Mouse (Mus musculus): ENCODE measurements around the gene Nat8f6. TPM values are rescaled to one million over a fixed set of nuclear protein-coding genes. Genes with fewer than 3 reads are reported as not detected.
"Not testable (repeated sequence)": the region's sequence is repeated elsewhere in the genome, so short reads cannot be mapped to it uniquely, and the experiment has no call there.

Gene Nat8f6
- total and polyA plus RNA-seq, 2 experiments from 2014 or later = not detected

DNA sequence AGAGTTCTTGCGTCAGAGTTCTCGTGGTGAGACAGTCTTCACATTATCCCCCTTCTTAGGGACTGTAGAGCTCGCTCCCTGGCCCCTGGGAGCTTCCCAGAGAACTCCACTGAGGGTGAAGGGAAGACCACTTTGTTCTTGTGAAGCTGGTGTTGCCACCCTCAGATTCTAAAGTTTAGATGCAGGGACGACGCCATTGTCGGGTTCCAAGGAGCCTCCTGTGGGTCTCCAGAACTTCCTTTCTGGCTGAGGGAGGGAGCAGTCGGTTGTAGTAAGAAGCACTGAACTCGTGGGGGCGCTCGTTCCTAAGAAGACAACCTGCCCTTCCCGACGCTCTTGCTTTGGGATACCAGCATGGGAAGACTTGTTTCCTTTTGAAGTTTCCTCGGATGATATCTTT lies 55.2 kb downstream of the Nat8f6 start, which contains the start of gene Nat8f3:
Nat8f3 (minus strand) TSS at position 223 of the 400 bp plus-strand sequence.
- DNase-seq (ENCODE audit: low spot score) = peak; percentile 25
- H3K4me2 ChIP-seq (ENCODE audit: low read depth, low read length); H3K9ac ChIP-seq (replicated peaks; ENCODE audit: low read length); H3K36me3 ChIP-seq (ENCODE audit: insufficient read depth, low read length); H3K27ac ChIP-seq; H3K9me3 ChIP-seq (ENCODE audit: low read length); ATAC-seq; H3K4me3 ChIP-seq (ENCODE audit: low read length); H3K27me3 ChIP-seq (ENCODE audit: insufficient read depth, low read length); H3K4me1 ChIP-seq (ENCODE audit: insufficient read depth, low read length): not testable (repeated sequence)
- 0 out of 2 replicates have a peak, but pooled peaks have one; percentile 19 for TF ChIP-seq CTCF (IDR thresholded peaks at IDR 0.05; ENCODE audit: low read depth)
- 59% methylated on average over 13 of the region's 13 CpGs for WGBS

- H3K9ac ChIP-seq (replicated peaks; ENCODE audit: low read length); H3K4me1 ChIP-seq (ENCODE audit: insufficient read depth, low read length); H3K36me3 ChIP-seq (ENCODE audit: insufficient read depth, low read length); H3K4me3 ChIP-seq (ENCODE audit: low read length); DNase-seq (ENCODE audit: low spot score); H3K4me2 ChIP-seq (ENCODE audit: low read depth, low read length); H3K9me3 ChIP-seq (ENCODE audit: low read length); H3K27ac ChIP-seq; H3K27me3 ChIP-seq (ENCODE audit: insufficient read depth, low read length); ATAC-seq: not testable (repeated sequence)
- WGBS = 82% methylated on average over 5 of the region's 6 CpGs
Observed at GRCm38 (mm10) chr6:85763127-85764070, 57.4 kb downstream of the Nat8f6 start.

DNA sequence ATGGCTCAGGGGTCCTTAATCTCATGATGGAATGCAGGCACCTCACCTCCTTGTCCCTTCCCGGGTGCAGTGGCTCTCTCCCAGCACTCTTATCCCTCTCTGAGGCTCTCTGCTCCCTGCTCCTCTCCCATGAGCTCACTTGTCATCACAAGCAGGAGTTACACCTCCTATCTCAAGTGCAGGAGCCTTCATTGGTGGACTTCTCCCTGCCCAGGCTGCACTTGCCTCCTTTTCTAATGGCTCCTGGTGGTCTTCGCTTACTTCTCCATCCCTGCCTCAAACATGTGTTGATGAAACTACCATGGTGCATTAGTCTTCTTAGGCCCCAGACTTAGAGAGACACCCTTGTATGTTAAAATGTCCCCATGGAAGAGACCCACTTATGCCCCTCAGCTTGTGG lies 58.1 kb downstream of the Nat8f6 start:
- H3K9me3 ChIP-seq (ENCODE audit: low read length); ATAC-seq: not testable (repeated sequence)
- WGBS = 97% methylated on average over 1 of the region's 2 CpGs

More for the DNA sequence above, 58.1 kb downstream of the Nat8f6 start:
- not testable (repeated sequence) for H3K27ac ChIP-seq; H3K4me1 ChIP-seq (ENCODE audit: insufficient read depth, low read length); H3K4me2 ChIP-seq (ENCODE audit: low read depth, low read length); DNase-seq (ENCODE audit: low spot score); H3K4me3 ChIP-seq (ENCODE audit: low read length); H3K36me3 ChIP-seq (ENCODE audit: insufficient read depth, low read length); H3K9ac ChIP-seq (replicated peaks; ENCODE audit: low read length); H3K27me3 ChIP-seq (ENCODE audit: insufficient read depth, low read length)

Small RNA genes within 50 kb of the gene (microRNA-seq; reads per million reads assigned to microRNA genes)
- gene Mir6375 = 0 reads per million in 2 experiments

Other genes with a start within 250 kb of the Nat8f6 start
- gene Alms1, start 233.4 kb downstream of the Nat8f6 start, total RNA-seq (2014; rRNA removed) = 12.8 and 15.5 TPM in 2 replicates
- 2.5 and 3.0 TPM in 2 replicates for gene Alms1, start 233.4 kb downstream of the Nat8f6 start, polyA plus RNA-seq (2015; fragmentation: Nextera tagmentation; extraction: Ambion mirVana)
- 0.58 TPM in 1 of 2 replicates, not detected in the other for gene Nat8f7, start 107.7 kb downstream of the Nat8f6 start, total RNA-seq (2014; rRNA removed)
- gene Nat8f7, start 107.7 kb downstream of the Nat8f6 start, polyA plus RNA-seq (2015; fragmentation: Nextera tagmentation; extraction: Ambion mirVana) = 0.21 TPM in 1 of 2 replicates, not detected in the other
- gene Nat8f3, start 55.2 kb downstream of the Nat8f6 start, total RNA-seq (2014; rRNA removed) = not detected in 2 replicates
- gene Nat8f3, start 55.2 kb downstream of the Nat8f6 start, polyA plus RNA-seq (2015; fragmentation: Nextera tagmentation; extraction: Ambion mirVana) = 0.15 and 0.23 TPM in 2 replicates
- 0.72 and 1.9 TPM in 2 replicates for gene Nat8f5, start within 50 bp of the Nat8f6 start, total RNA-seq (2014; rRNA removed)
- gene Nat8f5, start within 50 bp of the Nat8f6 start, polyA plus RNA-seq (2015; fragmentation: Nextera tagmentation; extraction: Ambion mirVana) = 0.54 and 0.73 TPM in 2 replicates
- gene Nat8, start 11.1 kb upstream of the Nat8f6 start, total RNA-seq (2014; rRNA removed) = not detected in 2 replicates
- 0.64 and 0.74 TPM in 2 replicates for gene Nat8, start 11.1 kb upstream of the Nat8f6 start, polyA plus RNA-seq (2015; fragmentation: Nextera tagmentation; extraction: Ambion mirVana)
- gene Nat8f2, start 48.2 kb upstream of the Nat8f6 start, total RNA-seq (2014; rRNA removed) = not detected in 2 replicates
- gene Nat8f2, start 48.2 kb upstream of the Nat8f6 start, polyA plus RNA-seq (2015; fragmentation: Nextera tagmentation; extraction: Ambion mirVana) = not detected in 2 replicates
- 4.9 and 6.7 TPM in 2 replicates for gene Nat8f4, start 83.9 kb upstream of the Nat8f6 start, total RNA-seq (2014; rRNA removed)
- gene Nat8f4, start 83.9 kb upstream of the Nat8f6 start, polyA plus RNA-seq (2015; fragmentation: Nextera tagmentation; extraction: Ambion mirVana) = 5.9 and 6.0 TPM in 2 replicates
- 33.0 and 56.6 TPM in 2 replicates for gene Tprkb, start 90.9 kb upstream of the Nat8f6 start, total RNA-seq (2014; rRNA removed)
- 61.4 and 63.6 TPM in 2 replicates for gene Tprkb, start 90.9 kb upstream of the Nat8f6 start, polyA plus RNA-seq (2015; fragmentation: Nextera tagmentation; extraction: Ambion mirVana)
- gene Nat8f1, start 94.7 kb upstream of the Nat8f6 start, total RNA-seq (2014; rRNA removed) = 15.8 and 62.8 TPM in 2 replicates
- 20.7 and 20.8 TPM in 2 replicates for gene Nat8f1, start 94.7 kb upstream of the Nat8f6 start, polyA plus RNA-seq (2015; fragmentation: Nextera tagmentation; extraction: Ambion mirVana)
- 57.9 and 60.6 TPM in 2 replicates for gene Dusp11, start 140.7 kb upstream of the Nat8f6 start, total RNA-seq (2014; rRNA removed)
- 31.6 TPM in 2 replicates for gene Dusp11, start 140.7 kb upstream of the Nat8f6 start, polyA plus RNA-seq (2015; fragmentation: Nextera tagmentation; extraction: Ambion mirVana)
- gene Figla, start 195.2 kb upstream of the Nat8f6 start, total RNA-seq (2014; rRNA removed) = not detected in 2 replicates
- gene Figla, start 195.2 kb upstream of the Nat8f6 start, polyA plus RNA-seq (2015; fragmentation: Nextera tagmentation; extraction: Ambion mirVana) = not detected in 2 replicates
- 132 and 149 TPM in 2 replicates for gene Add2, start 207.7 kb upstream of the Nat8f6 start, total RNA-seq (2014; rRNA removed)
- gene Add2, start 207.7 kb upstream of the Nat8f6 start, polyA plus RNA-seq (2015; fragmentation: Nextera tagmentation; extraction: Ambion mirVana) = 84.6 and 90.0 TPM in 2 replicates

Measured in hindbrain, postnatal 0 days (tissue).